Mouse (Mus musculus): Measurements from ENCODE around the gene Tuba1c. TPM values are rescaled to one million over a fixed set of nuclear protein-coding genes. Genes with fewer than 3 reads are reported as not detected.

Gene Tuba1c
- polyA plus RNA-seq (2012; rRNA removed), result 5.5 and 7.1 TPM in 2 replicates

DNA sequence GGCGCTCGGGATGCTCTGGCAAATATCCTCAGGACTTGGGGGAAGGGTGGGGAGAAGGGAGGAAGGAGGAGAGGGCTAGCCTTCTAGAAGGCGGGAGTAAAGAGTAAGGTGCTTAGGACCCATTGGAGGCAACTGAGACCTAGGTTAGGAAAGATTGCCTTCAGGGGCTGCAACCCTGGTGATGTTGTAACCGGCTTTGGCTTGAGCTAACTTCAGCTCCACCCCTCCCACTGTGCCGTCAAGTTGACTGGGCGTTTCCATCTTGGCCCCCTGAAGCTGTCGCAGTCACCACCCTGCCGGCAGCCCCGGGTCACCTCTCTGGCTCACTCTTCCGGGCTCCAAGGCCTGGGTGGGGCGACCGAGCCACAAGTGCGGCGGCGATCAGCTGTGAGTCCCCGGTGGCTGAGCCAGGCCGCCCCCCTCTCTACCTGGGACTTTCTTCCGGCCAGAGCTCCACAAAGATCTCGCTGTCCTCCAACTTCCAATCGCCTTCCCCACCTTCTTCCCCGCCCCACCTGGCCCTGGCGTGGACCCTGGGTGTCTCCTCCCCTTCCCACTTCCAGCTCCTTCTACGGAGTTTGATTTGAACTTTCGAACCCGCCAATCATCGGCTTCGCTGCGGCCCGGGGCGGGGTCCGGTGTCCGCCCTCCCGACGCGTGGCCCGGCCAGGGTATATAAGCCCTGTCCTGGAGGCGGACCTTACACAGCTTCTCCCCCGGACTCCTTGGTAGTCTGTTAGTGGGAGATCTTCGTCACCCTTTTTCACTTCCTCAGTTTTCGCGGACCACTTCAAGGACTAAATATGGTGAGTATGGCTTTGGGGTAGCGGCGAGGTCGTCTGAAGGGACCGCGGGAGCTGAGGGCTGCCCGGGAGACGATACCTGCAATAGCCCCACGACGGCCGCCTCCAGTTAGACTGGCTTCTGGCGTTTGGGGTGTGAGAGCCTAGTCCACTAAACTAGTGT is at the start of gene Tuba1c:
Gene Tuba1c (plus strand): TSS at position 273 of the 966 bp plus-strand sequence.
- no peak within 1 kb of the TSS for H3K27ac ChIP-seq (ENCODE audit: insufficient read depth, low read length)
- TF ChIP-seq POLR2A (IDR thresholded peaks at IDR 0.05; ENCODE audit: extremely low read depth, insufficient read depth, low read length) (no peak), CTCF (IDR thresholded peaks at IDR 0.05; ENCODE audit: extremely low read depth, insufficient read depth, low read length) (no peak)

DNA sequence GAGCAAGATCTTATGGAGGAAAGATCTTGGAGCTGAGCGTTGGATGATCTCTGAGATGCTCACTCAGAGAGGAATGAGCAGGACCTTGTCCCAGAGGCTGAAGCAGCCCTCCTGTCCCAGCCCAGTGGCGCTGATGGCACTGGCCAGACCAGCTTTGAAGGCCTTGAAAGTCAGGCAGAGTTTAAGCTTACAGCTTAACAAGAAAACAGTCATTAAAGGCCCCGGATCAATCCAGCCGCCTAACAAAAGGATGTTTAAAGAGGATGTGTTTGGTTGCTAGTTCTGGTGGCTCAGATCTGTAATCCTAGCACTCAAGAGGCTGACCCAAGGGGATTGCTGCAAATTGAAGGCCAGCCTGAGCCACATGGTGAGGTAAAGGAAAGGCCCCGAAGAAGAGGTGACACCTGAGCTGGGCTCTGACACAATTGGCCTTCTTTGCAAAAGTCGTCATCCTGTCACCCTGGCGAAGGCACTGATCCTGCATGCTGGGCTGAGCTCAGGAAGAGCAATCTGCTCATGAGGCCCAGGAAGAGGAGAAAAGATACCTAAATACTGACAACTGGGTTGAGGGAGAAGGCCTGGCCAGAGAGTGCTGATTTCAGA is 49.6 kb upstream of the Tuba1c start:
- Histone ChIP-seq H3K4me1 (ENCODE audit: control insufficient read depth, insufficient read depth, low read length) (peaks cover 15% of the 10 kb centered on the region), H3K27ac (ENCODE audit: insufficient read depth, low read length) (no peak overlapping the region), H3K4me3 (ENCODE audit: insufficient read depth, low read length) (no peak overlapping the region)
- TF ChIP-seq CTCF (IDR thresholded peaks at IDR 0.05; ENCODE audit: extremely low read depth, insufficient read depth, low read length), result no peak
- no peak for TF ChIP-seq POLR2A (IDR thresholded peaks at IDR 0.05; ENCODE audit: extremely low read depth, insufficient read depth, low read length)

More for the DNA sequence above, at the start of gene Tuba1c:
- Histone ChIP-seq H3K4me1 (ENCODE audit: control insufficient read depth, insufficient read depth, low read length) (no peaks in the 10 kb centered on the region), H3K4me3 (ENCODE audit: insufficient read depth, low read length) (peak within 1 kb of the TSS; percentile 37)

DNA sequence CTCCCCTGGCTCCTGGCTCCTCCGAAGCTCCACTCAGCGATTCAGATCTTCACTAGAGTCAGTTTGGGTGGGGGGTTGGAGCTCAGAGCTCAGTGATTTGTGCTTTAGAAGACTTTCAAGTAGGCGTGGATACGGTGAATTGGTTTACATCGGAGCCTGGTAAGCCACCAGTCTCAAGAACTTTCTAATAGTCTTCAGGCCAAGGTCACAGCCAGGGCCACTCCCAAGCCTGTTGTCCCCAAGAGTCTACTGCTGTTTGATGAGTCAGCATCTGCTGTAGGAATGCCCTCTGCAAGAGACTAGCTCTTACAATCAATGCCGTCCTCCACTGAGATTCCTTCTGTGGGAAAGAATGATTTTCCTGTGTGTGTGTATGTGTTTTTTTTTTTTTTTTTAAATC is 47.6 kb upstream of the Tuba1c start:
- Histone ChIP-seq H3K4me3 (ENCODE audit: insufficient read depth, low read length) (no peak overlapping the region), H3K4me1 (ENCODE audit: control insufficient read depth, insufficient read depth, low read length) (peaks cover 15% of the 10 kb centered on the region), H3K27ac (ENCODE audit: insufficient read depth, low read length) (no peak overlapping the region)
- TF ChIP-seq POLR2A (IDR thresholded peaks at IDR 0.05; ENCODE audit: extremely low read depth, insufficient read depth, low read length), result no peak
- TF ChIP-seq CTCF (IDR thresholded peaks at IDR 0.05; ENCODE audit: extremely low read depth, insufficient read depth, low read length), result no peak

DNA sequence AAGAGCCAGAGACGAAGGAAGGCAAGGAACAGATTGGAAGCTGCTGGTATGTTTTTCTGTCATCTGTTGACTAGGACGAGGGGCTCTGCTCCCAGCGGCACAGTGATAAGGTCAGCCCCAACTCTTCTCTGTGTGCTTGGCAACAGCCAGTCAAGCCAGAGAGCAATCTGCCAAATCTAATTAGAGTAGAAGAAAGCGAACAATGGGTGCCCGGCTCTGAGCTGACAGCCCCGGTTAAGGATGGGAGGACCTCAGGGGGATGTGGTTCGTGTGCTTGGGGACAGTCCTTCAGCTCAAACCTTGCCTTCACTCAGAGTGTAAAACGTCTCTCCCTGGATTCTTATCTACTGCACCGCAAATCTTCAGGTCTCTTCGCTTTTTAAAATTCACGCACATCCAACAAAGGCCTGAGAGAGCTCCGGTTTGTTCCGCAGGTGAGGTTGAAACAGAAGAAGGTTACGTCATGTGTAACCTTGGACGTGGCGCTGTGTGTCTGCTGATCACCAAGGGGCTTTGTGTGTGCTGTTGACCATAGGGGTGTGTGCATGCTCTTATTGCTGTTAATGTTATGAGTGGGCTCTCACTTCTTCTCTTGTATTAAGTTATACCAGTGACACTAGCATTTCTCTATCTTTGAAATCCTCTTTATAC is 46.1 kb upstream of the Tuba1c start:
- TF ChIP-seq POLR2A (IDR thresholded peaks at IDR 0.05; ENCODE audit: extremely low read depth, insufficient read depth, low read length) (0 out of 2 replicates have a peak, but pooled peaks have one; percentile 11), CTCF (IDR thresholded peaks at IDR 0.05; ENCODE audit: extremely low read depth, insufficient read depth, low read length) (no peak)
- Histone ChIP-seq H3K27ac (ENCODE audit: insufficient read depth, low read length) (peak overlapping the region; percentile 71), H3K4me3 (ENCODE audit: insufficient read depth, low read length) (peak overlapping the region; percentile 54), H3K4me1 (ENCODE audit: control insufficient read depth, insufficient read depth, low read length) (peaks cover 8% of the 10 kb centered on the region)

GRCm38 (mm10) chr15:98984681-98985080 is 45.0 kb upstream of the Tuba1c start:
- H3K4me3 ChIP-seq (ENCODE audit: insufficient read depth, low read length), result peak overlapping the region; percentile 54
- TF ChIP-seq CTCF (IDR thresholded peaks at IDR 0.05; ENCODE audit: extremely low read depth, insufficient read depth, low read length) (no peak), POLR2A (IDR thresholded peaks at IDR 0.05; ENCODE audit: extremely low read depth, insufficient read depth, low read length) (no peak)
- peaks cover 8% of the 10 kb centered on the region for H3K4me1 ChIP-seq (ENCODE audit: control insufficient read depth, insufficient read depth, low read length)
- H3K27ac ChIP-seq (ENCODE audit: insufficient read depth, low read length), result 0 out of 2 replicates have a peak overlapping the region, but pooled peaks have one; percentile 60

GRCm38 (mm10) chr15:98985240-98985981 is 44.3 kb upstream of the Tuba1c start:
- TF ChIP-seq POLR2A (IDR thresholded peaks at IDR 0.05; ENCODE audit: extremely low read depth, insufficient read depth, low read length) (peak; percentile 93), CTCF (IDR thresholded peaks at IDR 0.05; ENCODE audit: extremely low read depth, insufficient read depth, low read length) (no peak)
- Histone ChIP-seq H3K27ac (ENCODE audit: insufficient read depth, low read length) (peak overlapping the region; percentile 93), H3K4me3 (ENCODE audit: insufficient read depth, low read length) (peak overlapping the region; percentile 54), H3K4me1 (ENCODE audit: control insufficient read depth, insufficient read depth, low read length) (peaks cover 6% of the 10 kb centered on the region; the same call in 1 of the 2 replicates)

DNA sequence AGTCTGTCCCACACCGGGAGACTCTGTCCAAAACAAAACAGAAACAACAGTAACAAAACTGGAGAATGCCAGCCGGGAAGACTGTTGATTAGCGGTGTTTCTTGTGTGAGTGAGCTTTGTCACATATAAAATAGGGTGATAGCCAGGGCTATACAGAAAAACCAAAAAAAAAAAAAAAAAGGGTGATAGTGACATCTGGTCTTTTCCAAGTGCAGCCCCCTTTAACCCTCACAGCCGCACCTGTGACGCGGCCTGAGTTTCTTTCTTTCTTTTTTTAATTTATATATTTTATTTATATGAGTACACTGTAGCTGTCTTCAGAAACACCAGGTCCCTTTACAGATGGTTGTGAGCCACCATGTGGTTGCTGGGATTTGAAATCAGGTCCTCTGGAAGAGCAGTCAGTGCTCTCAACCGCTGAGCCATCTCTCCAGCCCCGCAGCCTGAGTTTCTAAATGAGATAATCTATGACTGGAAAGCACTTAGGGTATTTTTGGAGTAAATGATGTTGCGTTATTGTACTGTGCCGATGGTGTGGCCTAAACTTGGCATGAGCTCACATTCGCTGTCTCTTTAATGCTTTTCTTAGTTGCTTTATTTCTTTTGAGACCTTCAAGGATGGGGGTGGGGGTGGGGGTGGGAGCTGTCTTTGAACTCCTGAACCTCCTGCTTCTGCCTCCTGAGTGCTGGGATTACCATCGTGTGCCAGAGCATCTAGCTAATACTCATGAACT is 43.5 kb upstream of the Tuba1c start:
- Histone ChIP-seq H3K4me1 (ENCODE audit: control insufficient read depth, insufficient read depth, low read length) (peaks cover 6% of the 10 kb centered on the region; the same call in 1 of the 2 replicates), H3K4me3 (ENCODE audit: insufficient read depth, low read length) (peak overlapping the region; percentile 54), H3K27ac (ENCODE audit: insufficient read depth, low read length) (peak overlapping the region; percentile 93)
- no peak for TF ChIP-seq CTCF (IDR thresholded peaks at IDR 0.05; ENCODE audit: extremely low read depth, insufficient read depth, low read length)
- no peak for TF ChIP-seq POLR2A (IDR thresholded peaks at IDR 0.05; ENCODE audit: extremely low read depth, insufficient read depth, low read length)

GRCm38 (mm10) chr15:98987077-98987630 is 42.5 kb upstream of the Tuba1c start:
- Histone ChIP-seq H3K27ac (ENCODE audit: insufficient read depth, low read length) (peak overlapping the region; percentile 61), H3K4me3 (ENCODE audit: insufficient read depth, low read length) (no peak overlapping the region), H3K4me1 (ENCODE audit: control insufficient read depth, insufficient read depth, low read length) (peaks cover 9% of the 10 kb centered on the region; the same call in 1 of the 2 replicates)
- TF ChIP-seq POLR2A (IDR thresholded peaks at IDR 0.05; ENCODE audit: extremely low read depth, insufficient read depth, low read length) (no peak), CTCF (IDR thresholded peaks at IDR 0.05; ENCODE audit: extremely low read depth, insufficient read depth, low read length) (no peak)

Data from cortical plate, adult 2 months (tissue).